Mouse (Mus musculus): ENCODE measurements around the gene Dnajb2. TPM values are rescaled to one million over a fixed set of nuclear protein-coding genes. Genes with fewer than 3 reads are reported as not detected.

The Dnajb2 gene
- polyA plus RNA-seq, 1 experiment from 2014 or later, result 62.3 TPM

DNA sequence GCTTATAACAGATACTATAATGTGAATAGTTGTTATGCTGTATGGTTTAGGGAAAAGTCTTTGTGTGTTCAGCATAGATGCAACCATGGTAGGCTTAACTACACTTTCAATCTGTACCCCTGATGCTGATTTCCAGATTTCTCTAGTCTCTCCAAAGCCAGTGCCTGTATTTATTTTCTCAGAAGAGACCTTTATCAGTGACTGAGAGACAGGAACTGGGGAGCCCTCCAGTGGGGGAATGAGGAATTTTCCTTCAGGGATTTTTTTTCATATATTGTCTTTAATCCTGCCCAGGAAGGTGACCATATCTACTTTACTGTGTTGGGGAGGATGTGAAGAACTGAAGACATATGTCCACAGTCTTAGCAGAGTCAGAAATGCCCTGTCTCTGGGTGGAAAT lies 54.4 kb downstream of the Dnajb2 start:
- ATAC-seq (ENCODE audit: low FRiP score), result peak; percentile 15; the same call in 1 of the 2 replicates

DNA sequence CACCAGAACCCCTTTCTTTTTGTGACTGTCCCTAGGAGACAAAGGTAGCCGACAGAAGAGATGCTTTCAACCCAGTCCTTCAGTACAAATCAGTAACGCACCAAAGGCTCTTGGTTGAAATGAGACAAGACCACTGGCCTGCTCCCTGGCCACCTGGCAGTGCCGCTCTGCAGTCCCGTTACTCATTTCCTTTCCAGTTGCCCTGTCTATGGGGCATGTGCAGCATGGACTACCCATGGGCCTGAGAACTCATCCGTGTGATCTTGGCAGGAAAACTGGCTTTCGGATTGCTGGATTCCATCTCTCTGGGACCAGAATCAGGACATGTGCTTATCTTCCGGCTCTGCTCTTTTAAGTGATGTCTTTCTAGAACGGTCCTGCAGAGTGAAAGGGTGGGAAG lies 55.1 kb downstream of the Dnajb2 start:
- no peak overlapping the region for H3K27ac ChIP-seq
- H3K4me3 ChIP-seq, result no peak overlapping the region

More for the DNA sequence above, 54.4 kb downstream of the Dnajb2 start:
- H3K27ac ChIP-seq, result peak overlapping the region; percentile 94
- no peaks in the 10 kb centered on the region for H3K9me3 ChIP-seq
- peak overlapping the region; percentile 19; the same call in 1 of the 2 replicates for H3K9ac ChIP-seq
- H3K27me3 ChIP-seq, result no peaks in the 10 kb centered on the region
- H3K4me2 ChIP-seq, result no peak overlapping the region
- H3K4me3 ChIP-seq, result no peak overlapping the region
- peaks cover 36% of the 10 kb centered on the region for H3K4me1 ChIP-seq (replicated peaks)
- no peaks in the 10 kb centered on the region for H3K36me3 ChIP-seq

DNA sequence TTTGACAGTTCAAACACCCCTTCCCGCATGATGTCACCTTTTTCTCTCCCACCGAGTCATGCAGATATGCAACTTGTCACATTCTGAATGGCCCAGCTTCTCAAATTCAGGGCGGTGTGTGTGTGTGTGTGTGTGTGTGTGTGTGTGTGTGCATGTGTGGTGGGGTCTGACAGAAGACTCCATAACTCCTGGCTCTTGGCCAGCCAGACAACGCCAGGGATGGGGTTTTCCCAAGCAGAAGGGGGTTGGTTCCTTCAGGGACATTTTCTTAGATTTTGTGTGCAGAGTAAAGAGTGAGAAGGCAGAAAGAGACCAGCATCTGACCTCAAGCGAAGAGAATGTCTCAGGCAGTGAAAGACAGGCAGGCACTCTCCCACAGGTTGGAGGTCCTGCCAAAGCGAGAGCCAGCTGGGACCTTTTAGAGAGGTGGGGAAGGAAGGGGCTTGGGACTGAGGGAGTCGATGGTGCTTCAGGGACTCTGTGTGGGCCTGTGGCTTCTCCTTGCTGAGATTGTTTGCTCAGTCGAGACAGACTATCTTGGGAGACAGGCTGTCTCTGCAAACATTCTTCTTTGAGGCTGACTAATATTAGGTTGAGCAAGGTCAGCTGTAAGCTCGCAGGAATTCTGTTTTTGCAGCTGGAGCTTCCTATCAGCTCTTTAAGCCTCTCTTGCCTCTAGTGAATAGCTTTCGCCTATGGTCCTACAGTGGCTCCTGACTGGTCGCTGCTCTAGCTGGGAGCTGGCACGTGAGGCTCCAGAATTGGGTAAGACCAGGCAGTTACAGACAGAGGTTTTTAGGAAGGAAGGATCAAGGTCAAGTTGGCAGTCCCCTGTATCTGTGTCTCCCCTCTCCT lies 56.5 kb downstream of the Dnajb2 start:
- H3K4me3 ChIP-seq, result no peak overlapping the region
- no peaks in the 10 kb centered on the region for H3K36me3 ChIP-seq
- no peak overlapping the region for H3K4me2 ChIP-seq
- no peaks in the 10 kb centered on the region for H3K9me3 ChIP-seq
- peak overlapping the region; percentile 51; the same call in 1 of the 2 replicates for H3K9ac ChIP-seq
- H3K4me1 ChIP-seq (replicated peaks), result peaks cover 36% of the 10 kb centered on the region
- WGBS, result 56% methylated on average over 12 of the region's 12 CpGs
- H3K27ac ChIP-seq, result 0 out of 2 replicates have a peak overlapping the region, but pooled peaks have one; percentile 12
- no peaks in the 10 kb centered on the region for H3K27me3 ChIP-seq
- no peak for ATAC-seq (ENCODE audit: low FRiP score)

More for the DNA sequence above, 55.1 kb downstream of the Dnajb2 start:
- no peaks in the 10 kb centered on the region for H3K36me3 ChIP-seq
- no peaks in the 10 kb centered on the region for H3K9me3 ChIP-seq
- no peaks in the 10 kb centered on the region for H3K27me3 ChIP-seq
- H3K4me1 ChIP-seq (replicated peaks), result peaks cover 36% of the 10 kb centered on the region
- no peak for ATAC-seq (ENCODE audit: low FRiP score)
- no peak overlapping the region for H3K4me2 ChIP-seq
- H3K9ac ChIP-seq, result peak overlapping the region; percentile 19; the same call in 1 of the 2 replicates
- 86% methylated on average over 8 of the region's 8 CpGs for WGBS

- H3K4me3 ChIP-seq, result no peak overlapping the region
- no peak overlapping the region for H3K4me2 ChIP-seq
- 0 out of 2 replicates have a peak overlapping the region, but pooled peaks have one; percentile 12 for H3K27ac ChIP-seq
- H3K27me3 ChIP-seq, result no peaks in the 10 kb centered on the region
- peak overlapping the region; percentile 39; the same call in 1 of the 2 replicates for H3K9ac ChIP-seq
- ATAC-seq (ENCODE audit: low FRiP score), result no peak
- H3K9me3 ChIP-seq, result no peaks in the 10 kb centered on the region
- no peaks in the 10 kb centered on the region for H3K36me3 ChIP-seq
- H3K4me1 ChIP-seq (replicated peaks), result peaks cover 30% of the 10 kb centered on the region
- WGBS, result 82% methylated on average over 5 of the region's 5 CpGs
Measured at GRCm38 (mm10) chr1:75293331-75293701, 57.1 kb downstream of the Dnajb2 start.

- no peak overlapping the region for H3K27ac ChIP-seq
- H3K36me3 ChIP-seq, result no peaks in the 10 kb centered on the region
- no peak overlapping the region for H3K9ac ChIP-seq
- peaks cover 20% of the 10 kb centered on the region for H3K4me1 ChIP-seq (replicated peaks)
- ATAC-seq (ENCODE audit: low FRiP score), result no peak
- H3K9me3 ChIP-seq, result no peaks in the 10 kb centered on the region
- no peak overlapping the region for H3K4me3 ChIP-seq
- H3K4me2 ChIP-seq, result no peak overlapping the region
- WGBS, result 82% methylated on average over 5 of the region's 5 CpGs
- no peaks in the 10 kb centered on the region for H3K27me3 ChIP-seq
Measured at GRCm38 (mm10) chr1:75294294-75294693, 58.1 kb downstream of the Dnajb2 start.

Small RNA genes within 50 kb of the gene (microRNA-seq; reads per million reads assigned to microRNA genes)
- gene Gm27943, result not detected

Other genes with a start within 250 kb of the Dnajb2 start
- 8.3 and 10.0 TPM in 2 replicates for gene Nhej1, start 111.2 kb upstream of the Dnajb2 start, polyA plus RNA-seq (2015; fragmentation: Nextera tagmentation; extraction: Ambion mirVana)
- gene Slc23a3, start 102.5 kb upstream of the Dnajb2 start, polyA plus RNA-seq (2015; fragmentation: Nextera tagmentation; extraction: Ambion mirVana), result 0.09 TPM in 1 of 2 replicates, not detected in the other
- 60.0 and 66.0 TPM in 2 replicates for gene Cnppd1, start 93.7 kb upstream of the Dnajb2 start, polyA plus RNA-seq (2015; fragmentation: Nextera tagmentation; extraction: Ambion mirVana)
- 106 and 114 TPM in 2 replicates for gene Retreg2, start 93.6 kb upstream of the Dnajb2 start, polyA plus RNA-seq (2015; fragmentation: Nextera tagmentation; extraction: Ambion mirVana)
- 40.8 and 43.2 TPM in 2 replicates for gene Zfand2b, start 67.8 kb upstream of the Dnajb2 start, polyA plus RNA-seq (2015; fragmentation: Nextera tagmentation; extraction: Ambion mirVana)
- gene Abcb6, start 56.0 kb upstream of the Dnajb2 start, polyA plus RNA-seq (2015; fragmentation: Nextera tagmentation; extraction: Ambion mirVana), result 38.4 and 40.3 TPM in 2 replicates
- gene Ankzf1, start 44.3 kb upstream of the Dnajb2 start, polyA plus RNA-seq (2015; fragmentation: Nextera tagmentation; extraction: Ambion mirVana), result 23.4 and 24.5 TPM in 2 replicates
- gene Atg9a, start 44.2 kb upstream of the Dnajb2 start, polyA plus RNA-seq (2015; fragmentation: Nextera tagmentation; extraction: Ambion mirVana), result 44.7 and 47.7 TPM in 2 replicates
- 19.9 and 22.5 TPM in 2 replicates for gene Glb1l, start 25.6 kb upstream of the Dnajb2 start, polyA plus RNA-seq (2015; fragmentation: Nextera tagmentation; extraction: Ambion mirVana)
- gene Stk16, start 25.6 kb upstream of the Dnajb2 start, polyA plus RNA-seq (2015; fragmentation: Nextera tagmentation; extraction: Ambion mirVana), result 138 and 145 TPM in 2 replicates
- 6.5 and 7.1 TPM in 2 replicates for gene Tuba4a, start 16.5 kb upstream of the Dnajb2 start, polyA plus RNA-seq (2015; fragmentation: Nextera tagmentation; extraction: Ambion mirVana)
- not detected in 2 replicates for gene A630095N17Rik, start 4.3 kb upstream of the Dnajb2 start, polyA plus RNA-seq (2015; fragmentation: Nextera tagmentation; extraction: Ambion mirVana)
- gene Ptprn, start 28.1 kb downstream of the Dnajb2 start, polyA plus RNA-seq (2015; fragmentation: Nextera tagmentation; extraction: Ambion mirVana), result 15.6 and 17.6 TPM in 2 replicates
- gene Resp18, start 42.0 kb downstream of the Dnajb2 start, polyA plus RNA-seq (2015; fragmentation: Nextera tagmentation; extraction: Ambion mirVana), result 131 and 140 TPM in 2 replicates
- gene Dnpep, start 81.6 kb downstream of the Dnajb2 start, polyA plus RNA-seq (2015; fragmentation: Nextera tagmentation; extraction: Ambion mirVana), result 161 and 170 TPM in 2 replicates
- 1.8 and 2.9 TPM in 2 replicates for gene Des, start 123.9 kb downstream of the Dnajb2 start, polyA plus RNA-seq (2015; fragmentation: Nextera tagmentation; extraction: Ambion mirVana)
- gene Speg, start 138.9 kb downstream of the Dnajb2 start, polyA plus RNA-seq (2015; fragmentation: Nextera tagmentation; extraction: Ambion mirVana), result 15.9 and 16.0 TPM in 2 replicates
- 84.0 and 84.4 TPM in 2 replicates for gene Gmppa, start 199.5 kb downstream of the Dnajb2 start, polyA plus RNA-seq (2015; fragmentation: Nextera tagmentation; extraction: Ambion mirVana)
- gene Asic4, start 214.0 kb downstream of the Dnajb2 start, polyA plus RNA-seq (2015; fragmentation: Nextera tagmentation; extraction: Ambion mirVana), result 25.9 and 29.3 TPM in 2 replicates
- 32.4 and 33.8 TPM in 2 replicates for gene Chpf, start 242.9 kb downstream of the Dnajb2 start, polyA plus RNA-seq (2015; fragmentation: Nextera tagmentation; extraction: Ambion mirVana)
- gene Tmem198, start 243.1 kb downstream of the Dnajb2 start, polyA plus RNA-seq (2015; fragmentation: Nextera tagmentation; extraction: Ambion mirVana), result 43.7 and 45.0 TPM in 2 replicates